Mouse (Mus musculus): ENCODE data around the gene Hfe2. TPM values are rescaled to one million over a fixed set of nuclear protein-coding genes. Genes with fewer than 3 reads are reported as not detected.

The Hfe2 gene
- polyA plus RNA-seq, 1 experiment = not detected

DNA sequence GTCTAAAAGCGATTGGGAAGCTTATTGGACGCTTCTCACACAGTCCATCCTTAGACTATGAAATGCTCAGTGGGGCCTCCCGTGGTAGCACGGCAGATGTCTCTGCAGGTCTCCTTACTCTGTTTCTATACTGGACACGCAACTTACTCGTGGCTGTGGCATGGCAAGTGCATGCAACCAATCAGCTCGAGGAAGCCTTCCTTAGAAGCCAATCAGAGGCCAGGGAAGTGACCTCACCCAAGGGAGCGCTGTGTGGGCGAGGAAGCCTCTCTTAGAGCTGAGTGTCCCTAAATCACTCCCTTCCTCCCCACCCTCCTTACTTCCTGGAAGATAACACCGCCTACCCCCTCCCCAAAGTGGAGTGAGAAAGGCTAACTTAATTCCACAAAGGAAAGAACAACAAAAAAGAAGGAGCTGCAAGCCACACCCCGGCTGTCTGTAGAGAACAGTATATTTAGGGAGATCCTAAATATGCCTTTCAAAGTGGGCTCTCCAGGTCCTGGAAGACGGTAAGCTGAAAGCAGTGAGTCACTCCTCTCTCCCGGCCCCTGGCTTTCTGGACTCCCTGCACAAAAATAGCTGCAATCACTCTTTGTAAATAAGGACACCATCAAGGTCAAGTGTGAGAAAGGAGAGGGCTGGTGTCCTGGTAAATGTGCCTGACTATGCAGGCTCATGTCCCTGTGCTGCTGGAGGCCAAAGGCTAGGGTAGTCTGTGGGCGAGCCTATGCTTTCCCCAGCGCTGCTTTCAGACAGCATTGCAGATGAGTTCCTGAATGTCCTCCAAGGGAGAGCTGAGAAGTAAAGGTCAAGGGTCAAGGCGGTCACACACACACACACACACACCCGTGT lies 51.9 kb downstream of the Hfe2 start, which contains the start of gene Gm16253:
TSS of gene Gm16253 (plus strand) at position 295 of the 852 bp plus-strand sequence.
- no peak for TF ChIP-seq GATA1 (IDR thresholded peaks at IDR 0.05; ENCODE audit: low read length)

DNA sequence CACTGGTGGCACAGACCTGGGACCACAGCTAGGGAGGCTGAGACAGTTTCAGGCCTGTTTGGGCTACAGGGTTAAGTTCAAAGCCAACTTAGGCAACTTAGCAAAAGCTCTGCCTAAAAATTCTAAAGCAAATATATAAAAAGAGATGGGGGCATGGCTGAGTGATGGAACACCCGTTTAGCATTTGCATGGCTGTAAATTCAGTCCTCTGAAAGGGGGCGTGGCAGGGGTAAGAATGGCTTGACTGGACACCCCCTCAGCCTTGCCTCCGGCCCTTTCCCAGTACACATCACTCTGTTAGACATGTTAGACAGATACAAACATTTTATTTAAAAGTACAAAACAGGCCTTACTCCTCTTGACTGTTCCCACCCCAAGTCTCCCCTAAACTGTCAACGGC lies 52.6 kb downstream of the Hfe2 start:
- no peak for TF ChIP-seq GATA1 (IDR thresholded peaks at IDR 0.05; ENCODE audit: low read length)

Other genes with a start within 250 kb of the Hfe2 start
- not detected in 2 replicates for gene Fcgr1, start 231.2 kb upstream of the Hfe2 start, polyA plus RNA-seq (2012)
- gene BC107364, start 72.9 kb upstream of the Hfe2 start, polyA plus RNA-seq (2012) = not detected in 2 replicates
- gene Txnip, start 32.8 kb downstream of the Hfe2 start, polyA plus RNA-seq (2012) = 9.6 and 10.6 TPM in 2 replicates
- not detected in 2 replicates for gene Gm16253, start 51.8 kb downstream of the Hfe2 start, polyA plus RNA-seq (2012)
- gene Polr3gl, start 69.0 kb downstream of the Hfe2 start, polyA plus RNA-seq (2012) = 9.8 and 14.7 TPM in 2 replicates
- gene Ankrd34a, start 71.5 kb downstream of the Hfe2 start, polyA plus RNA-seq (2012) = 0.03 TPM in 1 of 2 replicates, not detected in the other
- 0.70 and 0.92 TPM in 2 replicates for gene Lix1l, start 76.0 kb downstream of the Hfe2 start, polyA plus RNA-seq (2012)
- gene Rbm8a, start 104.8 kb downstream of the Hfe2 start, polyA plus RNA-seq (2012) = 51.9 and 144 TPM in 2 replicates
- 3.1 and 4.7 TPM in 2 replicates for gene Pex11b, start 110.2 kb downstream of the Hfe2 start, polyA plus RNA-seq (2012)
- 0.16 TPM in 1 of 2 replicates, not detected in the other for gene Gm42957, start 110.3 kb downstream of the Hfe2 start, polyA plus RNA-seq (2012)
- gene Itga10, start 120.4 kb downstream of the Hfe2 start, polyA plus RNA-seq (2012) = 0.15 and 0.18 TPM in 2 replicates
- gene Ankrd35, start 145.0 kb downstream of the Hfe2 start, polyA plus RNA-seq (2012) = not detected in 2 replicates
- gene Pias3, start 171.2 kb downstream of the Hfe2 start, polyA plus RNA-seq (2012) = 13.0 and 16.2 TPM in 2 replicates
- 0.18 and 0.29 TPM in 2 replicates for gene Nudt17, start 183.4 kb downstream of the Hfe2 start, polyA plus RNA-seq (2012)
- 8.2 and 8.5 TPM in 2 replicates for gene Polr3c, start 202.5 kb downstream of the Hfe2 start, polyA plus RNA-seq (2012)
- gene Rnf115, start 202.5 kb downstream of the Hfe2 start, polyA plus RNA-seq (2012) = 18.9 and 25.4 TPM in 2 replicates